Mouse (Mus musculus): ENCODE data around the gene Rgs7. TPM values are rescaled to one million over a fixed set of nuclear protein-coding genes. Genes with fewer than 3 reads are reported as not detected.

Rgs7 gene
- total and polyA plus RNA-seq, 3 experiments: not detected

GRCm38 (mm10) chr1:175363606-175364005 is 128.7 kb downstream of the Rgs7 start:
- TF ChIP-seq MYC (IDR thresholded peaks at IDR 0.05; ENCODE audit: low read depth, low read length) (no peak), MEF2A (IDR thresholded peaks at IDR 0.05; ENCODE audit: extremely low read depth, insufficient replicate concordance, low read depth, low read length, poor library complexity, severe bottlenecking) (no peak), HCFC1 (IDR thresholded peaks at IDR 0.05; ENCODE audit: low read depth, low read length) (no peak)
- H3K36me3 ChIP-seq (ENCODE audit: control insufficient read depth in 1 of 2, insufficient read depth in 2 of 2, low read length in 2 of 2): no peaks in the 10 kb centered on the region
- H3K27ac ChIP-seq (ENCODE audit: control insufficient read depth, low read depth, low read length): no peak overlapping the region
- no peaks in the 10 kb centered on the region for H3K27me3 ChIP-seq (ENCODE audit: control insufficient read depth in 1 of 2, insufficient read depth in 2 of 2, low read length in 2 of 2)
- no peaks in the 10 kb centered on the region for H3K9me3 ChIP-seq (replicated peaks; ENCODE audit: insufficient read depth, low read length)
- no peak for DNase-seq (ENCODE audit: low read depth, low spot score)
- H3K4me3 ChIP-seq (ENCODE audit: control insufficient read depth in 1 of 2, insufficient read depth in 1 of 2, low read depth in 2 of 2, low read length in 2 of 2): no peak overlapping the region
- H3K9ac ChIP-seq (ENCODE audit: control insufficient read depth, low read depth, low read length, poor library complexity, severe bottlenecking): no peak overlapping the region
- no peaks in the 10 kb centered on the region for H3K4me1 ChIP-seq (ENCODE audit: control insufficient read depth in 1 of 2, insufficient read depth in 2 of 2, low read length in 2 of 2)
- no peaks in the 10 kb centered on the region for H3K79me2 ChIP-seq (ENCODE audit: control insufficient read depth, insufficient read depth, low read length, poor library complexity)

GRCm38 (mm10) chr1:175359411-175360366 is 132.6 kb downstream of the Rgs7 start:
- H3K4me3 ChIP-seq (ENCODE audit: control insufficient read depth in 1 of 2, insufficient read depth in 1 of 2, low read depth in 2 of 2, low read length in 2 of 2): no peak overlapping the region
- no peaks in the 10 kb centered on the region for H3K4me1 ChIP-seq (ENCODE audit: control insufficient read depth in 1 of 2, insufficient read depth in 2 of 2, low read length in 2 of 2)
- H3K79me2 ChIP-seq (ENCODE audit: control insufficient read depth, insufficient read depth, low read length, poor library complexity): no peaks in the 10 kb centered on the region
- no peak for TF ChIP-seq KAT2A (conservative IDR thresholded peaks at IDR 0.05; ENCODE audit: low read depth, low read length)
- TF ChIP-seq POLR2A (IDR thresholded peaks at IDR 0.05; ENCODE audit: control insufficient read depth in 1 of 2, insufficient read depth in 1 of 2, low read depth in 1 of 2, low read length in 2 of 2, poor library complexity in 1 of 2): no peak
- no peak for TF ChIP-seq NELFE (IDR thresholded peaks at IDR 0.05; ENCODE audit: low read depth, low read length)
- no peak for TF ChIP-seq RCOR1 (IDR thresholded peaks at IDR 0.05; ENCODE audit: low read depth, low read length)
- TF ChIP-seq MAZ (IDR thresholded peaks at IDR 0.05; ENCODE audit: low read depth, low read length): no peak
- TF ChIP-seq CHD1 (IDR thresholded peaks at IDR 0.05; ENCODE audit: low read depth, low read length): no peak
- no peak for TF ChIP-seq SIN3A (IDR thresholded peaks at IDR 0.05; ENCODE audit: low read length)
- TF ChIP-seq MAX (IDR thresholded peaks at IDR 0.05; ENCODE audit: low read length): no peak
- TF ChIP-seq HCFC1 (IDR thresholded peaks at IDR 0.05; ENCODE audit: low read depth, low read length): no peak
- TF ChIP-seq ZC3H11A (IDR thresholded peaks at IDR 0.05; ENCODE audit: low read depth, low read length): no peak
- TF ChIP-seq SMC3 (IDR thresholded peaks at IDR 0.05; ENCODE audit: low read depth, low read length): no peak
- TF ChIP-seq MYB (IDR thresholded peaks at IDR 0.05; ENCODE audit: low read depth, low read length): no peak
- no peak for TF ChIP-seq TBP (IDR thresholded peaks at IDR 0.05; ENCODE audit: low read depth, low read length)
- no peak for TF ChIP-seq POLR2AphosphoS2 (IDR thresholded peaks at IDR 0.05; ENCODE audit: low read length)
- no peak for TF ChIP-seq BHLHE40 (IDR thresholded peaks at IDR 0.05; ENCODE audit: borderline replicate concordance, low read depth, low read length)
- no peak for TF ChIP-seq USF1 (IDR thresholded peaks at IDR 0.05; ENCODE audit: low read depth, low read length)
- TF ChIP-seq MXI1 (IDR thresholded peaks at IDR 0.05; ENCODE audit: low read depth, low read length): no peak
- H3K36me3 ChIP-seq (ENCODE audit: control insufficient read depth in 1 of 2, insufficient read depth in 2 of 2, low read length in 2 of 2): no peaks in the 10 kb centered on the region
- no peaks in the 10 kb centered on the region for H3K9me3 ChIP-seq (replicated peaks; ENCODE audit: insufficient read depth, low read length)
- DNase-seq (ENCODE audit: low read depth, low spot score): no peak
- no peak overlapping the region for H3K9ac ChIP-seq (ENCODE audit: control insufficient read depth, low read depth, low read length, poor library complexity, severe bottlenecking)
- H3K27ac ChIP-seq (ENCODE audit: control insufficient read depth, low read depth, low read length): no peak overlapping the region
- no peaks in the 10 kb centered on the region for H3K27me3 ChIP-seq (ENCODE audit: control insufficient read depth in 1 of 2, insufficient read depth in 2 of 2, low read length in 2 of 2)

All from MEL (cell line).